Mouse (Mus musculus) 3T3-L1 (cell line): ENCODE measurements around the gene Nploc4.
"Not testable (repeated sequence)": the region's sequence is repeated elsewhere in the genome, so short reads cannot be mapped to it uniquely, and the experiment has no call there.

Experiments used
- DNase-seq: peaks from one replicate; pipeline ENCODE4 v3.0.0-alpha.2; 2015; ENCODE audit warnings: low read depth, low spot score

Gene Nploc4

DNA sequence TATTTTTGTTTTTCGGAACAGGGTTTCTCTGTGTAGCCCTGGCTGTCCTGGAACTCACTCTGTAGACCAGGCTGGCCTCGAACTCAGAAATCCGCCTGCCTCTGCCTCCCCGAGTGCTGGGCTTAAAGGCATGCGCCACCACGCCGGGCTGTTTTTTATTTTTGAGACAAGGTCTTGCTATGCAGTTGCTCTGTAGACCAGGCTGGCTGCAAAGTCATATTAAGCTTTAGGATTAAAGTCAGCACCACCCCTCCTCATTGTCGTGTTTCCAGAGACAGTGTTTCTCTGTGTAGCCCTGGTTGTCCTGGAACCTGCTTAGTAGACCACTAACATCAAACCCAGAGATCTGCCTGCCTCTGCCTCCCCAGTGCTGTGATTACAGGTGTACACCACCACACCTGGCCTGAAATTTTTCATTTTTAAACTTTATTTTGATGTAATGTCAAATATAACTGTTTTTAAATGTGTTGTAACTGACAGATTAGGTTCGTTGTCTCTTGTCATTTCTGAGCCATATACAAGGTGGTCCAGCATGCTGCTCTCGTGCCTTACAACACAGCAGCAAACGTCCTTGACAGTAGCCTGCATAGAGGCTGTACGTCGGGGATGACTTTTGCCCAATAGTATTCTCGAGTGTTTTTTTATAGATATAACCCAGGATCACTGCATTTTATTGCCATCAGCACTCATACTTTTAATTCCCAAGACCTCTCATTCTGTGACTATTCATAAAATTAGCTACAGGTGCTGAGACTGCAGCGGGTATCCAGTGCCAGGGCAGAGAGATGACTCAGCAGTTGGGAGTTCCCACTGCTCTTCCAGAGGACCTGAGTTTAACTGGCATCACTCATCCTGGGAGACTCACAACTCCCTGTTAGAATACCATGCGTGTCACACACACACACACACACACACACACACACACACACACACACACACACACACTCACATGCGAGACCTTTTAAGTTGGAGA lies 82.9 kb downstream of the Nploc4 start:
- peak; percentile 85 for DNase-seq

GRCm38 (mm10) chr11:120353500-120354303 lies 83.8 kb downstream of the Nploc4 start:
- DNase-seq, result peak; percentile 64

DNA sequence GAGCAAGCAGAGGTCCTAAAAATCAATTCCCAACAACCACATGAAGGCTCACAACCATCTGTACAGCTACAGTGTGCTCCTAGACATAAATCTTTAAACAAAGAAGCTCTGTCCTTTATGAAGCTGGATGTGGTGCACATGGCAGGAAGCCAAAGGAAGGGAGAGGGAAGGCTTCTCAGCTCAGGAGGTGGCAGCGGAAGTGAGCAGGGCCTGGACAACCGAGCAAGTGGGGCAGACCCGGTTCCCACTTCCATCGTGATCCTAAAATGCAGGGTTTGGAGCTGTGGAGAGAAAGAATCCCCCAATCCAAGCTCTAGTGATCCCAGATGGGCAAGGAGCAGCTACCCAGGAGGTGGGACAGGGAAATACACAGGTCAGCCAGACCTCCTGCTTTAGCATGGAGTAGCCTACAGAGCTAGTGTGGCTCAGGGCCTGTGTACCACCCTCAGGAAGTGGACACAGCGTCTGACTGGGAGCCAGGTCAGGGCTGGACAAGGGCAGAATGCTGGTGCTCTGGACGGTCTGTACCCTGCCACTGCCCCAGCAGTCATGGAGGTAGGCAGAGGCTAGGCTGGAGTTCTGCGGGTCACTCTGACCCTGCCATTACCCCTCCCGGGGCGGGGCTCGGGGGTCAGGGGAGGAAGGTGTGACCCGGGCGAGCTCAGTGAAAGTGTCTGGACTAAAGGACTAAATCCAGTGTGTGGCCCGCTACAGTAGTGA lies 84.8 kb downstream of the Nploc4 start:
- peak; percentile 87 for DNase-seq

DNA sequence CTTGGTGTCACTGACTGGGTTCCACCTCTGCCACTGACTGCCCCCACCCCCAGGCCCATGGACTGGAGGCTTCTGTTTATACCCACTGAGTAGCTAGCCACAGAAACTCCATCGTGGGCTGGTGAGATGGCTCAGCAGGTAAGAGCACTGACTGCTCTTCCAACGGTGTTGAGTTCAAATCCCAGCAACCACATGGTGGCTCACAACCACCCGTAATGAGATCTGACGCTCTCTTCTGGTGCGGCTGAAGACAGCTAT lies 85.5 kb downstream of the Nploc4 start:
- not testable (repeated sequence) for DNase-seq

GRCm38 (mm10) chr11:120351250-120352092 lies 86.0 kb downstream of the Nploc4 start:
- no peak for DNase-seq

GRCm38 (mm10) chr11:120350711-120351110 lies 86.8 kb downstream of the Nploc4 start:
- DNase-seq, result no peak

- DNase-seq, result peak; percentile 98
Measured at GRCm38 (mm10) chr11:120349986-120350702, 87.4 kb downstream of the Nploc4 start.

DNA sequence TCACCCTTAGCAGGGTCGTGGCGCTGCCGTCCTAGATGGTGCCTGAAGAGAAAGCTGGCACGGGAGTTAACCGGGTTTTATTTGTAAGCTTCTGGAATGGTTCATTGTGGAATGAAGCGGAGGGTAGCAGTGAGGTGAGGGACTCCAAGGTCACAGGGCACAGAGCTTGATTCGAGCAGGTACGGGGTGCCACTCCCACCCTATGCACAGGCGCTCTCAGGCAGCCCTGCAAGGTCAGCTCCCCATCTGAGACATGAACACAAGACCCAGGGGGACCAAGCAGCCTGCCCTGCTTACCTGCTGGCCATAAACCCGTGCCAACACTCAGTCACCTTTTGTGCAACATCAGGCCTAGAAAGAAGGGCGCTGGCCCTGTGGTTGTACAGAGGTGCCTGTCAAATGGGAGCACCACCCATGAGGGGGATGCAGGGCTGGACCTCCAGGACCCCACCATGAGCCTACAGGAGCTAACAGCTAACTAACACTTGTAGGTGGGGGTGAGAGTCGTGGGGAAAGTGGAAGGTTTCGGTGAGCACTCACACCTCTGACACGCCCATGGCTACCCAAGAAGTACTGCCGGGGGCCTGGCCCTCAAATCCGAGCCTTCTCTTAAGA lies 88.0 kb downstream of the Nploc4 start:
- peak; percentile 78 for DNase-seq

- peak; percentile 65 for DNase-seq
Measured at GRCm38 (mm10) chr11:120348684-120349370, 88.7 kb downstream of the Nploc4 start.

DNA sequence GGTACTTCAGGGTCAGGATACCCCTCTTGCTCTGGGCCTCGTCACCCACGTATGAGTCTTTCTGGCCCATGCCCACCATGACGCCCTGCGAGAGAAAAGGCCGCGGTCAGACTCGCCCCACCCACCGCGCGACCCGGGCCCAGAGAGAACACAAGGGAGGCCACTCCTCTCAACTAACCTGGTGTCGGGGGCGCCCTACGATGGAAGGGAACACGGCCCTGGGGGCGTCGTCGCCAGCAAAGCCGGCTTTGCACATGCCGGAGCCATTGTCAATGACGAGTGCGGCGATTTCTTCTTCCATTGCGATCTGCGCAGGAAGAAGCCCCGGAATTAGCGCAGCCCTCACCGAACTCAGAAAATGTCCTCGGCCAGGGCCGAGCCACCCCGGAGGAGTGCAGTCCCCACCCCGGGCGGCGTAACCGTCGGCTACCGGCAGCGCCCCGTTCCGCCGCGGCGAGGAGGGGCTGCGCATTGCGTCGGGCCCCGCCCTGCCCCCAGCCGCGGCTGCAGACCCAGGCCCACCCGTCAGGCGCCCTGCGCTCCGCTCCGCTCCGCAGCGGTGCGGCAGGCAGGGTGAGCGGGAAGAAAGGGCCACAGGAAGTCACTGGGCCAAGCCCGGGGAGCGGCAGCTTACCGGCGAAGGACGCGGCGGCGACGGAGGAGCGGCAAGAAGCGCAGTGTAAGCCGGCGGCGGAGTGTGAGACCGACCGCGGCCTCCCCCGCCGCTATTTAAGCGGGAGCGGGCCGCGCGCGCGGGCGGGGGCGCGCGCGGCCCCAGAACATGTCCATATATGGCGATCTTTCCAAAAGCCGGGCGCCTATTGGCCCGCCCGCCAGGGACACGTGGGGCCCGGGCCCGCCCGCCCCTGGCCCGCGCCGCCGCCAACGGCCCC lies 89.5 kb downstream of the Nploc4 start, which contains the start of gene Actg1:
TSS of gene Actg1 (minus strand) at position 752 of the 893 bp plus-strand sequence.
- DNase-seq, result peak; percentile 81

DNA sequence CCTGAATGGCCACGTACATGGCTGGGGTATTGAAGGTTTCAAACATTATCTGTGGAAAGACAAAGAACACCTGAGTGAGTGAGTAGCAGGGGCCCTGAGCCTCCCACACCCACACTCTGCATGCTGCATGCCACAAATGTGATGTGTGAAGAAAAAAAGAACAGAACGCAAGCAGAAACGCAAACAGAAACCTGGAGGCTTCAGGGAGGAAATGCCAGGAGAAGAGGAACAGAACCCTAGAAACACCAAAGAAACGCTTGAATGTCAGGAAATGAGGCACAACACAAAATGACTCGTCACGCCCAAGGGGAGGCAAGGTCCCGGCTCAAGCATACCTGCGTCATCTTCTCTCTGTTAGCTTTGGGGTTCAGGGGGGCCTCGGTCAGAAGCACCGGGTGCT lies 90.2 kb downstream of the Nploc4 start:
- DNase-seq, result peak; percentile 55

GRCm38 (mm10) chr11:120346383-120347034 lies 91.0 kb downstream of the Nploc4 start:
- not testable (repeated sequence) for DNase-seq

DNA sequence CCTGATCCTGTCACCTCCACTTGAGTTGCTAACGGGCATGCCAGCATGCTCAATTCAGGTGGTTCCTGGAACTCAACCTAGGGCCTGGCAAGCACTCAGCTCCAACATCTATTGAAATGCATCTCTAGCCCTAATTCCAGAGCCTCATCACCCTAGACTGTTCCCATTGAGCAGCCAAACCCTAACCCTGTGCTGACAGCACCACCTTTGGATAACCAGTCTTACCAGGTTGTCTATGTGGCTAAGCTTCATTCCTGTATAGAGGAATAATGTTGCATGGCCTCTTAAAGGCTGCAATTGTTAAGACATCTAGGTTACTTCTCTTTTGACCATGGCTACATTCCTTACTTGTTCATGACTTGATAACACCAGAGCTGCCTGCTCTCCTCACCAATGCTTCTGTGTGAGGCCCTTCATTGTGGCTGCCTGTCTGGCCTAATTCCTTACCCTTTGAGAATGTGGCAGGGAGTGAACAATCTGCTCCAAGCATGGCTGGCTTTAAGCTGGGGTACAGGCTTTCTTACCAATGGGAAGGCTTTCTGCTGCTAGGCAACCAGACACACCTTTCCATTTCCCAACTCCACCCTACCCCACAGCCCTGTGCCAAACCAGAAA lies 92.3 kb downstream of the Nploc4 start:
- peak; percentile 73 for DNase-seq

DNA sequence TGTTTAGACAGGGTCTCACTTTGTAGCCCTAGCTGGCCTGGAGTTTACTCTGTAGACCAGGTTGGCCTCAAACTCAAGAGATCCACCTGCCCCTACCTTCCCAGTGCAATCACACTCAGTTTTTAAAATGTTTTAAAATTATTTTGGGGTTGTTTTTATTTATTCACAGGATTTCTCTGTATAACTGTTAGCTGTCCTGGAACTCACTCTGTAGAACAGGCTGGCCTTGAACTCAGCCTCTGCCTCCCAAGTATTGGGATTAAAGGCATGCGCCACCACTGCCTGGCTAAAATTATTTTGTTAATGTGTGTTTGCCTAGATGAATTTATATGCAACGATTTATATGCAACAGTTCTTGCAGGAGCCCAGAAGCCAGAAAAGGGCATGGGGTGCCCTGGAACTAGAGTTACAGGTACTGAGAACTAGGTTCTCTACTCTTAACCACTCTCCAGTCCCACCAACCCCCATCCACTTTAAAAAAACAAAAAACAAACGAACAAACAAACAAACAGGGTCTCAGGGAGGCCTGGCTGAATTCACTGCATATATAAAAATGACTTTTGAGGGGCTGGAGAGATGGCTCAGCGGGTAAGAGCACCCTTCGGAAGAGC lies 93.1 kb downstream of the Nploc4 start:
- peak; percentile 82 for DNase-seq

- DNase-seq, result peak; percentile 65
Measured at GRCm38 (mm10) chr11:120343519-120344309, 93.8 kb downstream of the Nploc4 start.

DNA sequence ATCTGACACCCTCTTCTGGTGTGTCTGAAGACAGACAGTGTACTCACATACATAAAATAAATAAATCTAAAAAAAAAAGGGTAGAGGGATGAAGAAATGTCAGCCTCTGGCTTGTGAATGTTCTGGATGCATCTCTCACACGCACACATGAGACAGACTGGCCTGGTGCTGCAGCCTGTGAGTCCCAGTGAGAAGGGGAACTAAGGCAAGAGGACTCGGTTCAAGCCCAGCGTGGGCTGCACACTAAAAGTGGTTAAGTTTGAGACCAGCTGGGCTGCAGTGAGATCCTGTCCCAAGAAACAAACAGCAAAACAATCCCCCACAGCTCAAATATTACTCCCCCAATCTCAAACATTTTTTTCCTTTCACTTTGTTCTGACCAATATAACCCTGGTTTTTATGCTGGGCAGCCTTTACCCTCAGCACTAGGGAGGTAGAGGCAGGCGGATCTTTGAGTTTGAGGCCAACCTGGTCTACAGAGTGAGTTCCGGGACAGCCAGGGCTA lies 94.8 kb downstream of the Nploc4 start:
- no peak for DNase-seq
